Mouse (Mus musculus) gastrocnemius, adult 2 months (tissue): ENCODE measurements around the gene Crls1. TPM values are rescaled to one million over a fixed set of nuclear protein-coding genes. Genes with fewer than 3 reads are reported as not detected.
A peak's percentile ranks its signal among the peaks of the same experiment; 100 is the strongest.

ENCODE experiments used
- DNase-seq: peaks from one replicate; pipeline ENCODE4 v3.0.0; 2022
- H3K27ac ChIP-seq: fragments of 200-600 bp; 2 replicates; pipeline ENCODE4 v1.8.1; 2022; ENCODE audit warnings: mild to moderate bottlenecking
- H3K4me3 ChIP-seq: fragments of 200-600 bp; 2 replicates; pipeline ENCODE4 v1.8.1; 2022; ENCODE audit warnings: mild to moderate bottlenecking, moderate library complexity
- CTCF ChIP-seq: fragments of 200-600 bp; IDR thresholded peaks from 2 replicates; pipeline ENCODE4 v1.8.1; 2022; ENCODE audit warnings: antibody characterized with exemption, mild to moderate bottlenecking, moderate library complexity
- intact Hi-C: fragments of 180-260 bp; cut with DNase I; formaldehyde crosslinking; loops from one replicate; pipeline ENCODE4 v1.15.1; 2025
- total RNA-seq, 2 experiments: library from RNA; stranded (reverse); gene quantifications; 2 replicates each; pipeline ENCODE4 v1.2.3; 2021

Crls1 gene
- total RNA-seq, 2 experiments from 2014 or later = 11.0 to 16.2 TPM

- TF ChIP-seq CTCF = no peak
- DNase-seq = no peak
- H3K4me3 ChIP-seq = no peak overlapping the region
- intact Hi-C loops = no loop called here
- no peak overlapping the region for H3K27ac ChIP-seq
Observed at GRCm38 (mm10) chr2:132867521-132867920, 21.1 kb downstream of the Crls1 start.

GRCm38 (mm10) chr2:132869682-132870081 lies 23.2 kb downstream of the Crls1 start:
- no peak overlapping the region for H3K27ac ChIP-seq
- DNase-seq = peak; percentile 24

GRCm38 (mm10) chr2:132870286-132870685 lies 23.8 kb downstream of the Crls1 start:
- H3K4me3 ChIP-seq = no peak overlapping the region
- intact Hi-C loops = no loop called here
- no peak for DNase-seq
- TF ChIP-seq CTCF = no peak
- H3K27ac ChIP-seq = no peak overlapping the region

More at GRCm38 (mm10) chr2:132869682-132870081, 23.2 kb downstream of the Crls1 start:
- intact Hi-C loops = no loop called here
- H3K4me3 ChIP-seq = no peak overlapping the region
- no peak for TF ChIP-seq CTCF

- intact Hi-C loops = no loop called here
- no peak for TF ChIP-seq CTCF
Observed at GRCm38 (mm10) chr2:132871663-132872062, 25.2 kb downstream of the Crls1 start.

GRCm38 (mm10) chr2:132873657-132874326 lies 27.3 kb downstream of the Crls1 start:
- Histone ChIP-seq H3K4me3 (no peak overlapping the region), H3K27ac (no peak overlapping the region)
- TF ChIP-seq CTCF = no peak
- DNase-seq = peak; percentile 20
- intact Hi-C loops = no loop called here

More at GRCm38 (mm10) chr2:132871663-132872062, 25.2 kb downstream of the Crls1 start:
- Histone ChIP-seq H3K4me3 (no peak overlapping the region), H3K27ac (no peak overlapping the region)
- no peak for DNase-seq

GRCm38 (mm10) chr2:132876991-132877390 lies 30.5 kb downstream of the Crls1 start:
- no peak overlapping the region for H3K27ac ChIP-seq
- TF ChIP-seq CTCF = no peak
- no peak for DNase-seq
- no peak overlapping the region for H3K4me3 ChIP-seq
- intact Hi-C loops = no loop called here

- peak; percentile 30 for DNase-seq
- intact Hi-C loops = no loop called here
- H3K4me3 ChIP-seq = peak overlapping the region; percentile 60
- no peak for TF ChIP-seq CTCF
- no peak overlapping the region for H3K27ac ChIP-seq
Observed at GRCm38 (mm10) chr2:132879261-132880044, 33.0 kb downstream of the Crls1 start.

- H3K27ac ChIP-seq = no peak within 1 kb of the TSS
- no peak for DNase-seq
- H3K4me3 ChIP-seq = peak within 1 kb of the TSS; percentile 60
- no peak for TF ChIP-seq CTCF
- intact Hi-C loops = no loop called here
Observed at GRCm38 (mm10) chr2:132880844-132881645, 34.6 kb downstream of the Crls1 start, which contains the start of gene Lrrn4. Gene Lrrn4 (minus strand): TSS chr2:132880891.

GRCm38 (mm10) chr2:132884303-132884967 lies 38.0 kb downstream of the Crls1 start:
- intact Hi-C loops = no loop called here
- no peak for TF ChIP-seq CTCF
- H3K4me3 ChIP-seq = no peak overlapping the region
- H3K27ac ChIP-seq = no peak overlapping the region
- DNase-seq = no peak

GRCm38 (mm10) chr2:132885312-132885711 lies 38.8 kb downstream of the Crls1 start:
- TF ChIP-seq CTCF = no peak
- intact Hi-C loops = no loop called here

GRCm38 (mm10) chr2:132893826-132894225 lies 47.4 kb downstream of the Crls1 start:
- DNase-seq = no peak
- no peak overlapping the region for H3K4me3 ChIP-seq
- no peak for TF ChIP-seq CTCF
- no peak overlapping the region for H3K27ac ChIP-seq
- intact Hi-C loops = no loop called here

More at GRCm38 (mm10) chr2:132885312-132885711, 38.8 kb downstream of the Crls1 start:
- H3K4me3 ChIP-seq = no peak overlapping the region
- no peak for DNase-seq
- no peak overlapping the region for H3K27ac ChIP-seq

- intact Hi-C loops = no loop called here
Observed at GRCm38 (mm10) chr2:132898211-132898610, 51.7 kb downstream of the Crls1 start.

More at GRCm38 (mm10) chr2:132898211-132898610, 51.7 kb downstream of the Crls1 start:
- DNase-seq = no peak
- Histone ChIP-seq H3K27ac (no peak overlapping the region), H3K4me3 (no peak overlapping the region)
- no peak for TF ChIP-seq CTCF
